Mouse (Mus musculus): Measurements from ENCODE around the gene Htatip2.

Htatip2 gene

GRCm38 (mm10) chr7:49786618-49787382 lies 27.9 kb downstream of the Htatip2 start:
- peak; percentile 36 for DNase-seq (ENCODE audit: low read depth, low spot score)

- DNase-seq (ENCODE audit: low read depth, low spot score), result no peak
Measured at GRCm38 (mm10) chr7:49787383-49787645, 28.4 kb downstream of the Htatip2 start.

GRCm38 (mm10) chr7:49794304-49794703 lies 35.4 kb downstream of the Htatip2 start:
- DNase-seq (ENCODE audit: low read depth, low spot score), result no peak

- no peak for DNase-seq (ENCODE audit: low read depth, low spot score)
Measured at GRCm38 (mm10) chr7:49797171-49797570, 38.3 kb downstream of the Htatip2 start.

- DNase-seq (ENCODE audit: low read depth, low spot score), result no peak
Measured at GRCm38 (mm10) chr7:49803511-49803910, 44.6 kb downstream of the Htatip2 start.

- no peak for DNase-seq (ENCODE audit: low read depth, low spot score)
Measured at GRCm38 (mm10) chr7:49804638-49805165, 45.8 kb downstream of the Htatip2 start.

- DNase-seq (ENCODE audit: low read depth, low spot score), result no peak
Measured at GRCm38 (mm10) chr7:49805618-49806017, 46.7 kb downstream of the Htatip2 start.

- no peak for DNase-seq (ENCODE audit: low read depth, low spot score)
Measured at GRCm38 (mm10) chr7:49807093-49807682, 48.3 kb downstream of the Htatip2 start.

GRCm38 (mm10) chr7:49807846-49808622 lies 49.1 kb downstream of the Htatip2 start:
- DNase-seq (ENCODE audit: low read depth, low spot score), result no peak

GRCm38 (mm10) chr7:49809100-49809499 lies 50.2 kb downstream of the Htatip2 start:
- DNase-seq (ENCODE audit: low read depth, low spot score), result no peak

- DNase-seq (ENCODE audit: low read depth, low spot score), result no peak
Measured at GRCm38 (mm10) chr7:49809562-49809961, 50.6 kb downstream of the Htatip2 start.

GRCm38 (mm10) chr7:49811346-49811745 lies 52.4 kb downstream of the Htatip2 start:
- no peak for DNase-seq (ENCODE audit: low read depth, low spot score)

GRCm38 (mm10) chr7:49819393-49819792 lies 60.5 kb downstream of the Htatip2 start:
- no peak for DNase-seq (ENCODE audit: low read depth, low spot score)

- DNase-seq (ENCODE audit: low read depth, low spot score), result no peak
Measured at GRCm38 (mm10) chr7:49821370-49821769, 62.5 kb downstream of the Htatip2 start.

GRCm38 (mm10) chr7:49822028-49822427 lies 63.1 kb downstream of the Htatip2 start:
- no peak for DNase-seq (ENCODE audit: low read depth, low spot score)

Data from c-Kit-negative CD71-positive TER-119-positive erythroid progenitor cells, embryonic 14.5 days (primary cell).